Mouse (Mus musculus): ENCODE results near the gene Filip1l. TPM values are rescaled to one million over a fixed set of nuclear protein-coding genes. Genes with fewer than 3 reads are reported as not detected.

Filip1l gene
- polyA plus RNA-seq (2012; rRNA removed; ENCODE audit: low replicate concordance) = 7.3 and 17.2 TPM in 2 replicates

GRCm38 (mm10) chr16:57352751-57353150 lies at the start of gene Filip1l:
Gene Filip1l (plus strand): TSS chr16:57353093.

GRCm38 (mm10) chr16:57606444-57607227 lies 253.7 kb downstream of the Filip1l start, which contains the start of gene Cmss1:
Gene Cmss1 (minus strand): TSS chr16:57606864.

Other genes starting within 250 kb of the Filip1l start
- gene Tomm70a, start 231.4 kb upstream of the Filip1l start, polyA plus RNA-seq (2012; rRNA removed; ENCODE audit: low replicate concordance) = 12.3 and 12.4 TPM in 2 replicates
- gene Nit2, start 185.8 kb upstream of the Filip1l start, polyA plus RNA-seq (2012; rRNA removed; ENCODE audit: low replicate concordance) = 14.8 and 23.9 TPM in 2 replicates
- 9.9 and 28.1 TPM in 2 replicates for gene Tbc1d23, start 121.6 kb upstream of the Filip1l start, polyA plus RNA-seq (2012; rRNA removed; ENCODE audit: low replicate concordance)
- gene Tmem30c, start 60.2 kb upstream of the Filip1l start, polyA plus RNA-seq (2012; rRNA removed; ENCODE audit: low replicate concordance) = 0.10 TPM in 1 of 2 replicates, not detected in the other

Data from mammary gland, adult 2 months (tissue).